Mouse (Mus musculus) MEL (cell line): ENCODE data around the gene Cacng1. TPM values are rescaled to one million over a fixed set of nuclear protein-coding genes. Genes with fewer than 3 reads are reported as not detected.

Experiments
- DNase-seq: peaks from one replicate; pipeline ENCODE4 v3.0.0; 2011; ENCODE audit warnings: low read depth, low spot score
- H3K27ac ChIP-seq: 2 replicates; pipeline ENCODE4 v1.5.1; 2012; ENCODE audit warnings: low read depth, mild to moderate bottlenecking, control low read depth, low read length, moderate library complexity; ENCODE audit not compliant: control insufficient read depth
- H3K27me3 ChIP-seq, 2 experiments: fragments of 150-350 bp in 1 of 2; sonication (generic) in 1 of 2; 2 replicates each; pipeline ENCODE4 v1.6.1; 2012; ENCODE audit warnings: low read length in 2 of 2, mild to moderate bottlenecking in 2 of 2, improper control_type of control experiment in 1 of 2, moderate library complexity in 1 of 2; ENCODE audit not compliant: insufficient read depth in 2 of 2, control insufficient read depth in 1 of 2
- H3K36me3 ChIP-seq, 2 experiments: 2 replicates each; pipeline ENCODE4 v1.6.1; 2012 to 2014; ENCODE audit warnings: low read length in 2 of 2, improper control_type of control experiment in 1 of 2, inconsistent platforms in 1 of 2, mild to moderate bottlenecking in 1 of 2; ENCODE audit not compliant: insufficient read depth in 2 of 2, control insufficient read depth in 1 of 2
- H3K4me1 ChIP-seq, 2 experiments: fragments of 150-350 bp in 1 of 2; sonication (generic) in 1 of 2; 2 replicates each; pipeline ENCODE4 v1.6.1; 2012; ENCODE audit warnings: low read length in 2 of 2, improper control_type of control experiment in 1 of 2, mild to moderate bottlenecking in 1 of 2; ENCODE audit not compliant: insufficient read depth in 2 of 2, control insufficient read depth in 1 of 2
- H3K4me3 ChIP-seq, 2 experiments: fragments of 150-350 bp in 1 of 2; sonication (generic) in 1 of 2; 2 replicates each; pipeline ENCODE4 v1.5.1; 2012; ENCODE audit warnings: low read depth in 2 of 2, low read length in 2 of 2, mild to moderate bottlenecking in 2 of 2, moderate library complexity in 2 of 2, control low read depth in 1 of 2, improper control_type of control experiment in 1 of 2; ENCODE audit not compliant: control insufficient read depth in 1 of 2, insufficient read depth in 1 of 2
- H3K79me2 ChIP-seq: 2 replicates; pipeline ENCODE4 v1.6.1; 2012; ENCODE audit warnings: mild to moderate bottlenecking, low read length, moderate library complexity; ENCODE audit not compliant: control insufficient read depth, poor library complexity, insufficient read depth
- H3K9ac ChIP-seq: 2 replicates; pipeline ENCODE4 v1.6.1; 2012; ENCODE audit warnings: low read depth, mild to moderate bottlenecking, control low read depth, low read length, moderate library complexity; ENCODE audit not compliant: control insufficient read depth, poor library complexity, severe bottlenecking
- H3K9me3 ChIP-seq: fragments of 150-350 bp; sonication (generic); replicated peaks from 2 replicates; pipeline ENCODE4 v1.6.1; 2012; ENCODE audit warnings: mild to moderate bottlenecking, low read length, improper control_type of control experiment, moderate library complexity; ENCODE audit not compliant: insufficient read depth
- BHLHE40 ChIP-seq: IDR thresholded peaks from 2 replicates; pipeline ENCODE4 v1.6.1; 2012; ENCODE audit warnings: low read depth, mild to moderate bottlenecking, inconsistent platforms, low read length, improper control_type of control experiment, borderline replicate concordance
- ELF1 ChIP-seq: IDR thresholded peaks from 2 replicates; pipeline ENCODE4 v1.6.1; 2014; ENCODE audit warnings: low read depth, mild to moderate bottlenecking, inconsistent platforms, low read length, improper control_type of control experiment, moderate library complexity
- GATA1 ChIP-seq: IDR thresholded peaks from 2 replicates; pipeline ENCODE4 v1.6.1; 2011; ENCODE audit warnings: low read depth, low read length, improper control_type of control experiment
- KAT2A ChIP-seq: conservative IDR thresholded peaks from 2 replicates; pipeline ENCODE4 v1.6.1; 2012; ENCODE audit warnings: low read depth, low read length, improper control_type of control experiment, inconsistent platforms
- MAZ ChIP-seq: IDR thresholded peaks from 2 replicates; pipeline ENCODE4 v1.6.1; 2012; ENCODE audit warnings: low read depth, mild to moderate bottlenecking, inconsistent platforms, low read length, improper control_type of control experiment
- MXI1 ChIP-seq: IDR thresholded peaks from 2 replicates; pipeline ENCODE4 v1.6.1; 2011; ENCODE audit warnings: mild to moderate bottlenecking, low read depth, low read length, improper control_type of control experiment
- MYB ChIP-seq: IDR thresholded peaks from 2 replicates; pipeline ENCODE4 v1.6.1; 2011; ENCODE audit warnings: mild to moderate bottlenecking, low read depth, low read length, improper control_type of control experiment
- NELFE ChIP-seq: IDR thresholded peaks from 2 replicates; pipeline ENCODE4 v1.6.1; 2011; ENCODE audit warnings: low read depth, low read length, improper control_type of control experiment
- NRF1 ChIP-seq: IDR thresholded peaks from 2 replicates; pipeline ENCODE4 v1.6.1; 2014; ENCODE audit warnings: low read depth, mild to moderate bottlenecking, inconsistent platforms, low read length, improper control_type of control experiment, moderate library complexity; ENCODE audit not compliant: poor library complexity, insufficient read depth, severe bottlenecking
- POLR2AphosphoS2 ChIP-seq: IDR thresholded peaks from 2 replicates; pipeline ENCODE4 v1.6.1; 2011; ENCODE audit warnings: low read length, improper control_type of control experiment
- RAD21 ChIP-seq: IDR thresholded peaks from 2 replicates; pipeline ENCODE4 v1.6.1; 2011; ENCODE audit warnings: mild to moderate bottlenecking, low read depth, low read length, improper control_type of control experiment
- RCOR1 ChIP-seq: IDR thresholded peaks from 2 replicates; pipeline ENCODE4 v1.6.1; 2012; ENCODE audit warnings: low read depth, mild to moderate bottlenecking, inconsistent platforms, low read length, improper control_type of control experiment
- SMC3 ChIP-seq: IDR thresholded peaks from 2 replicates; pipeline ENCODE4 v1.6.1; 2011; ENCODE audit warnings: low read depth, low read length, improper control_type of control experiment
- TAL1 ChIP-seq: IDR thresholded peaks from 2 replicates; pipeline ENCODE4 v1.6.1; 2012; ENCODE audit warnings: mild to moderate bottlenecking, inconsistent platforms, low read length, moderate library complexity, mixed read lengths
- TCF12 ChIP-seq: IDR thresholded peaks from 2 replicates; pipeline ENCODE4 v1.6.1; 2014; ENCODE audit warnings: low read depth, mild to moderate bottlenecking, inconsistent platforms, low read length, improper control_type of control experiment, moderate library complexity
- ZC3H11A ChIP-seq: IDR thresholded peaks from 2 replicates; pipeline ENCODE4 v1.6.1; 2012; ENCODE audit warnings: low read depth, mild to moderate bottlenecking, inconsistent platforms, low read length, improper control_type of control experiment
- ZMIZ1 ChIP-seq: IDR thresholded peaks from 2 replicates; pipeline ENCODE4 v1.6.1; 2012; ENCODE audit warnings: low read depth, mild to moderate bottlenecking, inconsistent platforms, low read length, improper control_type of control experiment, moderate library complexity
- ZNF384 ChIP-seq: IDR thresholded peaks from 2 replicates; pipeline ENCODE4 v1.6.1; 2012; ENCODE audit warnings: low read depth, mild to moderate bottlenecking, inconsistent platforms, low read length, improper control_type of control experiment
- polyA plus RNA-seq, 2 experiments: library from polyadenylated mRNA; stranded (reverse) in 1 of 2; unstranded in 1 of 2; fragments of >175 nt in 1 of 2; fragments of >200 nt in 1 of 2; gene quantifications; 2 replicates each; pipeline versions ENCODE4 v1.2.1 to v1.2.4; 2012; ENCODE audit warnings: low replicate concordance in 2 of 2, low read depth in 1 of 2; ENCODE audit not compliant: insufficient read length in 2 of 2, insufficient read depth in 1 of 2, missing spikeins in 1 of 2
- total RNA-seq: library from RNA; depleted of rRNA; stranded (reverse); fragments of 300-350 nt; gene quantifications from 2 replicates; pipeline ENCODE4 v1.2.3, GENCODE M21; 2012

The Cacng1 gene
- total and polyA plus RNA-seq, 3 experiments, result not detected

DNA sequence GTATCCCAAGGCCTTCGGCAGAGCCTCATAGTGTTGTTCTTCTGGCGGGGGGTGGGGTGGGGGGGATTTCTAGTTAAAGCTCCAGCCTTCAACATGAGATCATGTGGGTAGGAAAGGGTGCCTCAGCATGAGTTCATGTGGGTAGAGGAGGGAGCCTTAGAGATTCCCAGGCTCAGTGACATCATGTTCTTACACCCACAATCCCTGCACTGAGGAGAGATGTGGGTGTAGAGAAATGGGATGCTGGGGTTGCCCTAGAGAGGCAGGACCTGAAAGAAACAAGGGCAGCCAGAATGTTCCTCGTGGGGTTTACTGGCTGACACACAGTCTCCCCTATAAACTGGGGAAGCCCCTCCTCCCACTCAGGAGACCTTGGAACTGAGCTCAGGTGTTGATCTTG, 5.9 kb downstream of the Cacng1 start:
- Histone ChIP-seq H3K4me3 (no peak overlapping the region), H3K36me3 (peaks cover 0 to 25% of the 10 kb centered on the region in 2 experiments; a peak in 2 of 4 replicates), H3K4me1 (peaks cover 14 to 21% of the 10 kb centered on the region in 2 experiments), H3K27me3 (no peaks in the 10 kb centered on the region; a peak in 1 of 4 replicates), H3K9me3 (no peaks in the 10 kb centered on the region), H3K79me2 (no peaks in the 10 kb centered on the region), H3K27ac (no peak overlapping the region), H3K9ac (no peak overlapping the region)
- TF ChIP-seq POLR2AphosphoS2 (no peak), ZNF384 (no peak), ZMIZ1 (no peak), RCOR1 (no peak), MXI1 (no peak)
- no peak for DNase-seq

DNA sequence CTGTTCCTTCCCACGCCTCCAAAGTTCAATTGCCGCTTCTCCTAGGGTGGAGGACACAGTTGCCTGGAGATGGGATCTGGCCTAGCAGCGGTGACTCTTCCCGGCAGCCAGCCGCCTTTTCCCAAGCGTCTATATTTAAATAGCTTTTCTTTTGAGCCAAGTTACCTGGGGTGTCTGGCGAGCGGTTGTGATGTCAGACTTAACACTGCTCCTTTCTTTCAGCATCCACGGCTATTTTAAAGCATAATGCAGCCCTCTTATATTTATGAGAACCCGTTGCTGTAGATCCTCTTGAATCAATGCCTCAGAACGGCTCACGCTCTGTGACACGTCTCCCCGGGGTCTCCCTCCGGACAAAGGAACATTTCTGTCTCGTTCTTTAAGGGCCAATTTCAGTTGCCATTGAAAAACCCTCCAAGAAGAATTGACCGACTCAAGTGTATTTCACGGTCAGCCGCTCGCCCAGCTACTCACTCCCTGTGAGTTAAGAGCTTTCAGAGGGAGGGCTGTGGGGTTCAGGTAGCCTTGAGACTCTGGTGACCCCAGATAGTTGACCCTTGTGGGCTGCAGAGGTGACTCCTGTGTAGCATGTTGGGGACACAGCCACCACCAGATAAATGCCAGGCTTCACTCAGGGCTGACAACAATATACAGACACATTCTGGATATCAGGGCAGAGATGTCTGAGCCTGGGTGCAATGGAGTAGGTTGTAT, 8.3 kb downstream of the Cacng1 start:
- Histone ChIP-seq H3K4me1 (peaks cover 8 to 11% of the 10 kb centered on the region in 2 experiments), H3K36me3 (peaks cover 0 to 14% of the 10 kb centered on the region in 2 experiments; a peak in 2 of 4 replicates), H3K9me3 (no peaks in the 10 kb centered on the region), H3K4me3 (no peak overlapping the region), H3K27ac (no peak overlapping the region), H3K27me3 (no peaks in the 10 kb centered on the region; a peak in 1 of 4 replicates), H3K9ac (no peak overlapping the region), H3K79me2 (no peaks in the 10 kb centered on the region)
- TF ChIP-seq NELFE (no peak), RCOR1 (no peak), BHLHE40 (no peak), RAD21 (no peak), TAL1 (no peak), POLR2AphosphoS2 (no peak), MYB (no peak)
- DNase-seq, result no peak

DNA sequence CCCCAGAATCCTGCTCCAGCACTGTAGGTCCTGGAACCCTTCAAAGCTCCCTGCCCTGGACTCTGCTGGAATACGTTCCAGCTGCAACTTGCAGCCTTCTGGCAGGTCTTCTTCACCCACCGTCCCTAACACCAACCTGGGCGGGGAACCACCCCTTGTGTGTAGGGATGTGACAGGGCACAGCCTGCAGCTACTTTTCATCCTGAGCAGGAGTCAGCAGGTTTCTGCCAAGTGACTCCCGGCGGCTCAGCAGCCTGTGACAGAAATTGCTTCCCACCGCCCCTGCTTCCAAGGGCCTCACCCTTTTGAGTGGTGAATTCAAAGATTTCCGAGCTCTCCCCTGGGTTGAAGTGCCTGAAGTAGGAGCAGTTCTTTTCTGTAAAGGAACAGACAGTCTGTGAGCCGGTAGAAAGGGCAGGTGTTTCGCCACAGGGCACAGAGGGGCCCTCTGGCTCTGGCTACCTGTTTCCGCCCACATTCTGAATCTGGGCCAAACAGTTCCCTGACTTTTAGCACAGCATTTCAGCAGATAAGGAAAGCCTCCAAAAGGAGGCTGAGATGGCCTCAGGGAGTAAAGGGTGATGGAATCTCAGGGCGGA, 10.7 kb downstream of the Cacng1 start:
- Histone ChIP-seq H3K9me3 (no peaks in the 10 kb centered on the region), H3K9ac (no peak overlapping the region), H3K27ac (no peak overlapping the region), H3K36me3 (no peaks in the 10 kb centered on the region)
- TF ChIP-seq ELF1 (no peak), GATA1 (no peak), SMC3 (no peak), MXI1 (no peak), TCF12 (no peak), MAZ (no peak), BHLHE40 (no peak), ZC3H11A (no peak), KAT2A (no peak), TAL1 (no peak), NRF1 (no peak)
- TF ChIP-seq, all 39 proteins: peak for 0
- no peaks in the 10 kb centered on the region; a peak in 1 of 4 replicates for H3K27me3 ChIP-seq
- no peak for DNase-seq
- H3K4me3 ChIP-seq, result no peak overlapping the region
- no peaks in the 10 kb centered on the region for H3K79me2 ChIP-seq
- no peaks in the 10 kb centered on the region for H3K4me1 ChIP-seq
